Mouse (Mus musculus) CH12.LX (cell line): ENCODE measurements at regions not wholly inside any gene's neighbourhood (a gene's known extent, or its start where the extent isn't known, plus 50 kb on each side); places are given as distances from the start of the nearest gene placed in this dataset.

Experiments used
- CTCF ChIP-seq, 2 experiments: IDR thresholded peaks in 1 of 2; conservative IDR thresholded peaks in 1 of 2; 2 replicates each; pipeline ENCODE4 v1.5.1; 2011 to 2012; ENCODE audit warnings: low read depth in 2 of 2, low read length in 2 of 2, improper control_type of control experiment in 1 of 2, inconsistent platforms in 1 of 2, mild to moderate bottlenecking in 1 of 2, moderate library complexity in 1 of 2
- E2F4 ChIP-seq: IDR thresholded peaks from 2 replicates; pipeline ENCODE4 v1.6.1; 2011; ENCODE audit warnings: low read depth, low read length, improper control_type of control experiment; ENCODE audit not compliant: insufficient replicate concordance
- HCFC1 ChIP-seq: IDR thresholded peaks from 2 replicates; pipeline ENCODE4 v1.6.1; 2012; ENCODE audit warnings: low read depth, mild to moderate bottlenecking, inconsistent platforms, low read length, improper control_type of control experiment
- KAT2A ChIP-seq: IDR thresholded peaks from 2 replicates; pipeline ENCODE4 v1.6.1; 2012; ENCODE audit warnings: low read length, improper control_type of control experiment, inconsistent platforms; ENCODE audit not compliant: insufficient replicate concordance
- MAFK ChIP-seq: IDR thresholded peaks from 2 replicates; pipeline ENCODE4 v1.6.1; 2011; ENCODE audit warnings: low read length, improper control_type of control experiment; ENCODE audit not compliant: insufficient replicate concordance
- MAX ChIP-seq: IDR thresholded peaks from 2 replicates; pipeline ENCODE4 v1.6.1; 2011; ENCODE audit warnings: low read length, improper control_type of control experiment
- MEF2A ChIP-seq: IDR thresholded peaks from 2 replicates; pipeline ENCODE4 v1.6.1; 2014; ENCODE audit warnings: low read depth, mild to moderate bottlenecking, inconsistent platforms, low read length, improper control_type of control experiment, borderline replicate concordance
- POLR2A ChIP-seq: IDR thresholded peaks from 2 replicates; pipeline ENCODE4 v1.6.1; 2011; ENCODE audit warnings: low read depth, mild to moderate bottlenecking, improper control_type of control experiment, low read length
- POLR2AphosphoS2 ChIP-seq: IDR thresholded peaks from 2 replicates; pipeline ENCODE4 v1.6.1; 2011; ENCODE audit warnings: low read depth, low read length, improper control_type of control experiment
- SIN3A ChIP-seq: IDR thresholded peaks from 2 replicates; pipeline ENCODE4 v1.6.1; 2012; ENCODE audit warnings: low read length, improper control_type of control experiment, inconsistent platforms
- TBP ChIP-seq: conservative IDR thresholded peaks from 2 replicates; pipeline ENCODE4 v1.6.1; 2011; ENCODE audit warnings: low read depth, low read length, improper control_type of control experiment
- TCF12 ChIP-seq: IDR thresholded peaks from 2 replicates; pipeline ENCODE4 v1.6.1; 2014; ENCODE audit warnings: low read depth, mild to moderate bottlenecking, inconsistent platforms, low read length, improper control_type of control experiment
- ZNF384 ChIP-seq: IDR thresholded peaks from 2 replicates; pipeline ENCODE4 v1.6.1; 2012; ENCODE audit warnings: low read depth, low read length, improper control_type of control experiment, inconsistent platforms

- TF ChIP-seq E2F4 (no peak), MEF2A (no peak), ZNF384 (no peak), HCFC1 (no peak), CTCF (conservative IDR thresholded peaks at IDR 0.05 in 1 of 2, IDR thresholded peaks at IDR 0.05 in 1 of 2; ENCODE audit: low read depth in 2 of 2, low read length in 2 of 2) (no peak), POLR2A (no peak), SIN3A (no peak), MAFK (no peak), TCF12 (no peak), KAT2A (no peak), MAX (no peak), POLR2AphosphoS2 (no peak), TBP (no peak)
Measured at GRCm38 (mm10) chr13:32643030-32643750, 140.6 kb downstream of the Mylk4 start.
